Mouse (Mus musculus) c-Kit-positive CD71-positive TER-119-negative erythroid progenitor cells, embryonic 14.5 days (primary cell): ENCODE measurements around the gene Adgrf4.

Experiments used
- DNase-seq: peaks from one replicate; pipeline ENCODE4 v3.0.0-alpha.2; 2013; ENCODE audit warnings: low read depth

The Adgrf4 gene

DNA sequence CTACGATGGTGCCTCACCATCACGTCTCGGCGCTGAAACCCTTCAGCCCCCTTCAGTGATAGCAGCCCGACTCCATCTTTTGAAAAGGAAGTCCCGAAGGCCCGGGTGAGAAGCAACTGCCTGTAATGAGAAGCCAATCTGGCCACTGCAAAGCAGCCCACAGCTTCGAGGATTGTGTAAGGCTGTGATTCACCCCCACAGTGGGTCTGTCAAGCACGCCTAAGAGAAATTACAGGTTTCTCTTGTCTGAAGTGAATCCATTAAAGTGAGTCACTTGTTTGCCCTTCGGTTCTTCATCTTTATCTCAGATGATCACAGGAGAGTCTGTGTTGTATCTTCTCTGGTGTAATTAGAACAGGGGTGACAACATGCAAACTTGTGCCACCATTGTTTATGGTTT, at the start of gene Adgrf4:
Adgrf4 (minus strand) TSS at position 149 of the 400 bp plus-strand sequence.
- DNase-seq = no peak

DNA sequence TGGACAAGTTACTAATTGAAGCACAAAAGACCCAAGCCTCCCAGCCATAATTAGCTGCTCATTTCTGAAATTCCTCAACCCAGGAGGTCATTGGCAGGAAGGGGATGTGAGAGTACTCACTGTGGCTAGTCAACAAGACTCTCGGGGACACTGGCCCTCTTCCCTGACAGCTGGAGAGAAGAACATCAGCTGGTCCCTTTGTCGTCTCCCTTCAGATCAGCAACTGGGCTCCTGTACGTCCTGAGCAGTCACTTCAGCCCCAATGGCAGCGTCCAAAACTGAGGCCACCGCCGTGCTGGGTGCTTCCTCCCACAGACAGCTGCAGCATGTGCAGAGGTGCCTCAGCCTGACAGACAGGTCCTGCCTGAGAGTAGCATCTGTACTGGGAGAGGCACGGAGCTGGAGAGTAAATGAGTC, 49.7 kb upstream of the Adgrf4 start, which contains the start of gene Adgrf2:
Adgrf2 (minus strand) TSS at position 379 of the 417 bp plus-strand sequence.
- no peak for DNase-seq

DNA sequence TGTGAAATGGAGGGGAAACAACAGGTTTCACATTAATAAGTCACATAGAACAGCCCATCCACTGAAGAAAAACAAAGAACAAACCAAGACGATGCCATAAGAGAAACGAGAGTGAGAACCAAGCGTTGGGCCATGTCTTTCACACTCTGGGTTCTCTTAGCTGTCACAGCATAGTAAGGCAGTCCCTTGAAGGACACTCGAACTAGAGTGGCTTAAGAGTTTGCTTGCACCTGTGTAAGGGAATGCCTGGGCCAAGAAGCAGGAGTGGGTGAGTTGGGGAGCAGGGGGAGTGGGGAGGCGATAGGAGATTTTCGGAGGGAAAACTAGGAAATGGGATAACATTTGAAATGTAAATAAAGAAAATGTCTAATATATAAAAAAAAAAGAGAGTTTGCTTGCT, 46.7 kb upstream of the Adgrf4 start:
- DNase-seq = no peak

DNA sequence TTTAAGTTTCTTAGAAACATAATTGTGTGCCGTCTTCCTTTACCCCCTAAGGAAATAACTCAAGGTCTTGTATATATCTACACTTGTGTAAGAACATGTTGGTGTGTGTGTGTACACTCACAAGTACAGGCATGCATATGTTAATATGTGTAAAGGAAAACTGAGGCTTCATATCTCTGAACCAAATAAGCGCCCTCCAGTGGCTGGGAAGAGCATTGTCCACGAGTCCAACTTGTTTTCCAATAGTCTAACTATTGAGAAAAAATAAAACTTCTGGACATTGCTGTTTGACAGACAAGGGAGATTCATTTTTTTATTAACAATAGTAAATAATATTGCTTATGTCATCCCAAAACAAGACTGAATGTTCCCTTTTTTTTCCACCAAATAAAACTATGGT, 25.1 kb upstream of the Adgrf4 start:
- peak; percentile 0 for DNase-seq

DNA sequence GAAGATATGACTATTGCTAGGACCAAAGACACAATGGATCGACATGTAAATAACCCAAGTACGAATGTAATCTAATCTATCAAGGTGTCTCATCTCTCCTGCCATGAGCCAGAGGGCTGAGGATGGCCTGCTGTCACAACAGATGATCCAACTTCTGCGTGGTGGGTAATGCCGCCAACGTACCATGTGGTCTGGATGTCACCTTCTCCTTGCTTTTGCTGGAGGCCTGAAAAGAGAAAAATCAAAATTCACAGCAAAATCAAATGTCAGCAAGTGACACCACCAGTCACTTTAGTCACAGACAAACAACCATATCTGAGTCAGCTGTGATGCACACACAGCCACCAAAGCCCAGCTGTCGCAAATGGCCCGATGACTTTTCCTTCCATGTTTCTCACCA, 22.9 kb upstream of the Adgrf4 start:
- DNase-seq = no peak

DNA sequence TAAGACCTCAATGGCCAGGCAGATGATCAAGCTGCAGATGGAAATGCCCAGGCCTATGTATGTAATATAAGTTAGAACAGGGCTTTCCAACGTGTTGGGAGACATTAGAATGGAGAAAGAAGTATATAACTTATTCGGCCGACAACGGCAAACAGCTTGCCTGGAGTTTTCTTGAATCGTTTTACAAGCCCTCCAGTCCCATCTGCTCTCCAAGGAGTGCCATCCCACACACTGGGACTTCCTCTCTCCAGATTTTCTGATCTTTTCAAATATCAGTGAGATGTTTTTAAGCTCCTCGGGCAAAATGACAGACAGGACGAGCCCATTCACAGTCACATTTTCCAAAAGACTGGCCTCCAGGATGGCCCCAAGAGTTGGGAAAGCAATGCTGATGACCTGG, 18.6 kb upstream of the Adgrf4 start:
- no peak for DNase-seq

DNA sequence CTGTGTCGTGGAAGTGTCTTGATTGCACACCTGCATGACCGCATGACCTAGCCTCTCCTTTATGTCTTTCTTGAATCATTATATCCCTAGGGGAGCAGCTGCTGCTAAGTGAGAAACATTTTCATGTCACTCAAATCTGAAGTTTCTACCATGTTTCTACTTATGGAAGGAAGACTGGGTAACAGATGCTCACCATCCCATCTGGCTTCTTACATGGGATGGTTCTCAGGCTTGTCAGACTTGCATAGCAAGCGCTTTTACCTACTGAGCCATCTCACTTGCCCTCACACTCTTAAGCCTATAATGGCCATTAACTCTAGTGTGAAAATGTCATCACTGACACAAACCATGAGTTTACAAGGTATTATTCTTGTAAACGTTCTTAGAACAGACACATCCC, 13.5 kb upstream of the Adgrf4 start:
- DNase-seq = no peak

DNA sequence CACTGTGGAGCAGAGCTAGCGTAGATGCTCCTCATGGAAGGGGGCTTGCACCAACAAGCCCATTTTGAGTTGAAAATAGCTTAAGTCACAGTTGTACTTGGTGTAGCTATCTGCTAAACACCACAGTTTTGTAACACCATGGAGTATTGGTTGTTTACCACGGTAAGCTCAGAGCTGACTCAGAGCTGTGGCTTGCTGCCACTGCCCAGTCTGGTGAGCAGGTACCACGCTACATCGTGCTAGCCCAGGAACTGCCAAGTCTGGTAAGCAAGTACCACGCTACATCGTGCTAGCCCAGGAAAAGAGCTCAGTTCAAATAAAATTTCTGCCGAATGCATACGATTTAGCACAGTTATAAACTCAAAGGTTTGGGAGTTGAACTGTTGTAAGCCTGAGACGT, 10.1 kb upstream of the Adgrf4 start:
- no peak for DNase-seq

DNA sequence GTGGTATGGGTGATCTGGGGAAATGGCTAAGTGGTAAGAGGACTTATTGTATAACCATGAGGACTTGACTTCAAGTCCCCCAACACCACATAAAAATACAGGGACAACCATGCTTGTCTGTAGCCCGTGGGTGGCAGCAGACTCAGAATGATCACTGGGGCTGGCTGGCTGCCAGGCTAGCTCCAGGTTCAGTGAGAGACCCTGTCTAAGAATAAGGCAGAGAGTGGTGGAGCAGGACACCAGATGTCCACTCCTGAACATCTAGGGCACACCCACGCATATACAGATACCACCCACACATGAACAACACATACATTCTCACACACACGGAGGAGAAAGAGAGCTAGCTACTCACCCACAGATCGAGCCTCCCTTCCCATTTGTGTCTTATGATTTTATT, 2.6 kb upstream of the Adgrf4 start:
- DNase-seq = no peak

DNA sequence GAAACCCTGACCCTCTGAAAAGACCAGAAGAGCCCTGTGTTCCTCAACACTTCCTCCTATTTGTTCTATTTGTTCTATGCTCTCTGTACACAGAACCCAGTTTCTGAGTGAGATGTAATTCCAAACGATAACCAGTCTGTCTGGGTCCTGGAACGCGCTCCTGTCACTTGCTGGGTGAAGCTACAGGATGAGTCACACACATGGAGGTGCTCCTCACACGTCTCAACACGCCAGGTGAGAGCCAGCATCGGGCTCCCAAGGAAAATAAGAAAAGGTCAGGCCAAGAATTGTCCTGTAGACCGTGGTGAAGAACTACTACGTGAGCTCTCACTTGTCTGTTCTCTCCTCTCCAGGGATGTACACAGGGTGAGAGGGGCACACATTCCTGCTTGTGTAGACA, 1.6 kb downstream of the Adgrf4 start:
- no peak for DNase-seq

DNA sequence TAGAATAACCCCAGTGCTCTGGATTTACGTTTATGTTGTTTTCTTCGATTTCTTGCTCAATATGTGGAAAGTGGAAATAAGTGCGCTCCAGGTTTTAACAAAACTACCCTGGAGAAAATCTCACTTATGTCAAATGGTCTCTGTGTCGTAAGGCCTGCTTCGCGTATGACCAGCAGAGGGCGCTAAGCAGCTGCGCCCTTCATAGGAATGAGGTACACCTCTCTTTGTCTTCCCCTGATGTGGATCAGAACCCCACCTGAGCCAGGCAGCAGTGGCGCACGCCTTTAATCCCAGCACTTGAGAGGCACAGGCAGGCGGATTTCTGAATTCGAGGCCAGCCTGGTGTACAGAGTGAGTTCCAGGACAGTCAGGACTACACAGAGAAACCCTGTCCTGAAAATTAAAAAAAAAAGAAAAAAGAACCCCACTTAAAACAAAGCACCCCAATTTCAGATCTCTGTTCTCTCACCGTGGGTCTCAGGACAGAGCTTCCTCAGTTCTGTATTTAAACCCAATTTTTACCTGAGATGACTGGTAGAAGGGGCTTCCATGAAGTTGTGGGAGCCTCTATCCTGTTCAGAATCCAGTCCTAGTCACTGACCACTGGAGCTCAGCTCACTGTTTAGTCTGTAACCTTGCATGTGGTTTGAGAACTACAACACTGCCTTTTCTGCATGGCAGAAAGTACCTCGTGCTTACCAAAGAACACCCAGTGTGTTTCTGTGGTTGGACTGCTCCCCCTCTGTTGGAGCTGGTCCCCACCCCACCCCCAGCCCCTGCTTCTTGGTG, 33.3 kb downstream of the Adgrf4 start:
- peak; percentile 24 for DNase-seq

DNA sequence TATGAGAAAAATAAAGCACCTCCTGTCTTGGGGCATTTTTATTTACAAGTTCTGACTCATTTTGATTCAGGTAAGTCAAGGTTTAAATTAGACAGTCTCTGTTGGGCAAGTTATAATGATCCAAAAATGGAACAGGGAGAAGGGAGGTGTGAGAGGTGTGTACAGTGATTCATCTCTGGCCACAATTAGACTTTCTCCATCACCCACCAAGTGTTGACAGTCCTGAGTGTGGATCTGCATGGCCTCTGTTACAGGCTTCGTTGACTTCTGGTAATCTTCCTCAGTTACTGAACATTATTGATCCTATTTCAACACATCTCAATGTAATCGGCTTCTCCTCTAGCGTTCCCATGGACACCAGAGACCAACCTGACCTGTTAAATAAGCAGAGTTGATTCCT, 48.7 kb downstream of the Adgrf4 start:
- DNase-seq = no peak

DNA sequence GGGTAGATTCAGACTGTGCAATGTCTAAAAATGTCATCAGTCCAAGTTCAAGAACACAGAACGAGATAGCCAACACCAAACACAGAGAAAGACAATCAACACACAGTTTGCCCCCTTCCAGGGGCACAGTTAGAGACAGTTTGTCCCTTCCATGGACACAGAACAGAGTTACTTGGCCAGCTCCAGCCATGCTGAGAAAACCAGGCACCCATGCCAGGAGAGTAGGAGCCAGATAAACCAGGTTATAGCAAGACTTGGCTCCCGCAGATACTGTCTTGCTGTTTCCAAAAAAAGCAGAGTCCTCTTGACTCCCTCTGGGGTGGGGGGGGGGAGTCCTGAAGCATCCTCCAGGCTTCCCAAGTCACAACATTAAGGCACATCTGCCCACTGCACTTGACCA, 61.9 kb downstream of the Adgrf4 start:
- DNase-seq = no peak

DNA sequence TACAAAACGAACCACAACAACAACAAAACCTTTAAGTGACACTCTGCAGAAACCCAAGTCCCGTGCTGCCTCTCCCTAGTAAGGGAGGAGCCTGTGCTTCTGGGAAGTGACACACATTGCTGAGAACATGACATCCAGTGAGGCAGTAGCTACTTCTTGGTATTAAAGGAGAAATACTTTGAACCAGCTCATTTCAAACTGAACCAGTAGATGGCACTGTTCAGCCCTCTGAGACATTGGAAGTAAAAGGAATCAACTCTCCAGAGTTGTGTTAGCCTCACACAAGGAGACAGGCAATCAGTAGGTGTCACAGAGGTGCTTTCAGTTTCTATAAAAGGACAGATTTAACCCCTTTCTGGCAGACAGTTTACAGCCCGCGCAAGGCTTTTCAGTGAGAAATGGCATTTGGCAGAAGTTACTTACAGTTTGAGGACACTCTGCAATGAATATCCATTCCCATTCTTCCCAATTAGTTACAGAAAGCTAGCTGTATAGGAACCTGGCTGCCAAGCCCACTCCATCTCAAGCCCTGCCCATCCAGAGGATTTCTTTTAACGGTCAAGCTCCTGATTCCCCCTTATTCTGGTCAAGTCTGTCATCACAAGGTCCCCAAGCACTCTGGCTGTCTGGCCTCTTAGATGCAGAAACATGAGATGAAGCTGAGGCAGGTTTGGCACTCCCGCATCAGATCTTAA, 78.9 kb downstream of the Adgrf4 start:
- peak; percentile 44 for DNase-seq

DNA sequence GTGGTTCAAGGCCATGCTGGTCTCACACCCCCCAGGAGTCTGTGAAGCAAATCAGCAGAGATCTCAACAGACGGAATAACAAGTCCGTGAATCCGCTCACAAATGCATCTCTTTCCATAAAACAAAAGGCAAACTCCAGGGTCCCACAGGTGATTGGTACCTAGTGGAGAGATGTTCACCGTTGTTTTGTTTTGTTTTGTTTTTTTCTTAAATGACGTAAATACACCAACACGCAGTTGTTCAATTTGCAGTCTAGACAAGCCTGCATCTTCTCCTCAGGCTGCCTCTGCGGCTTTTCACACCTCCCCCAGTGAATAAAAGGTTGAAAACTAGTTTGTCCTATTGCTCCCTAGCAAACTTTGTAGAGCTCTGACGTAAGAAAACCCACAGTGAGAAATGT, 80.8 kb downstream of the Adgrf4 start, which contains the start of gene Opn5:
Opn5 (minus strand) TSS at position 101 of the 400 bp plus-strand sequence.
- DNase-seq = no peak

DNA sequence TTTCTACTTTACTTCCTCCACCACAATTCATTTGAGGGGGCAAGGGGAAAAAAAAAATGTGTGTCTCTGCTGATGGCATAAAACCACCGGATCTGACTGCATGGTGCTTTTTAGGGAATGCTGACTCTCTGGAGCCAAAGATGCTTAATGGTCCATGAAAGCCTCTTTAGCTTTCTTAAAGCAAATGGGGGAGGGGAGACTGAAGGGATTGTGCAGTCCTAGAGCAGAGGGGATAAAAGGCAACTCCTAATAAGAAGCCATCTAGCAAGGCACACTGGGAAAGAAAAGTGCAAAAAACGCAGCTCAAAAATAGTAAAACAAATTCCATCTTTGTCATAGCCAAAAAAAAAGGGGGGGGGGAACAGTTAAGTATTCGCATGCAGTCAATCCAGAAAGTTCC, 83.8 kb downstream of the Adgrf4 start:
- no peak for DNase-seq
